Mouse (Mus musculus): ENCODE results near the gene Bicc1.

GRCm38 (mm10) chr10:71049294-71049693 lies 110.2 kb downstream of the Bicc1 start:
- TF ChIP-seq GATA1 (IDR thresholded peaks at IDR 0.05; ENCODE audit: borderline replicate concordance, low read length), result no peak
- no peak for TF ChIP-seq FLI1 (IDR thresholded peaks at IDR 0.05; ENCODE audit: low read length)
